Mouse (Mus musculus) heart, adult 9 months (tissue): ENCODE data around the gene Tmem19.
A peak's percentile ranks its signal among the peaks of the same experiment; 100 is the strongest.

Experiments
- DNase-seq, 2 experiments: peaks; one replicate each; pipeline ENCODE4 v3.0.0; 2022; ENCODE audit warnings: low spot score in 2 of 2

Tmem19 gene

DNA sequence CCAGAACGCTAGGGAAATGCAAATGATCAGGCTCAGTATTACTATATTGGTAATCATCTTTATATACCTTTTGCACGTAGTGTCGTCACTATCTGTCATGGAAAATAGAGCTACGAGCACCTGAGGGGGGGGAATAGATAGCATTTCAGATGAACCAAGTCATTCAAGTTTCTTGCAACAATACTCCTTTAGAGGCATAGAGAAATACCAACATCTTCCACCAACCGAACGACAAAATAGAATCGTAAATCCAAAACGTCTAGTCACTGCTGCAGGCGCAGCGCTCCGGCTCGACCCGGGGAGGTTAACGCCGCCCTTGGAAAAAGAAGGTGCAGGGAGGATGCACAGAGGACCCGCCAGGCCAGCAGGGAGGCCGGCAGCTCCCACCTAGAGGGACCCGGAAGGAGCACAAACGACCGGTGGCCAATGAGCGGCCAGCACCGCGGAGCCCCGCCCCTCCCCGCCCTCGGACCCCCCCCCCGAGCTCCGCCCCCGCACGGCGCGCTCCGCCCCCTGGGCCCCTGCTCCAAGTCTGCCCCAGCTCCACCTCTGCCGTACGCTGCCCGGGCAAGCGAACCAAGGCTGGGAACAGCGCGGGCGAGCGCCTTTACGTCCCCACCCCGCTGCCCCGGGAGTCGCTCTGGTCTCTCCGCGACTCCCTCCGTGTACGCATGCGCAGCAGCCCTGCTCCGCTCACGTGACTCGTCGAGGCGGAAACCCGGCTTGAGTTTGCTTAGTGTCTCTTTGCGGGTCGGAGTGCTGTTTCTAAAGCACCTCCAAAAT is at the start of gene Tmem19:
Tmem19 (minus strand) TSS at position 662 of the 783 bp plus-strand sequence.
- peak; percentile 96 to 98 for DNase-seq

DNA sequence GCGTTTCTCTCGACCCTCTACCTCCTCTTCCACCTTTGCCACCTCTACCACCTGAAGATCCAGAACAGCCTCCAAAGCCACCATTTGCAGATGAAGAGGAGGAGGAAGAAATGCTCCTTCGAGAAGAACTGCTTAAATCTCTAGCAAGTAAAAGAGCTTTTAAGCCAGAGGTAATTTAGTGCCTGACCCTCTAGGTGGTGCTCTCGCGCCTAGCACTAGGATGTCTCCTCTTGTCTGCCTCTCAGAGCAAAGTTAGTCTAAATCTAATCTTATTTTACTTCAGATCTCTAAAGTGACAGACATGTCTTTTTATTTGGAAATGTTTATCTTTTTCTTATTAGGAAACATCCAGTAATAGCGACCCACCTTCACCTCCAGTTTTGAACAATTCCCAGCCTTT is 44.1 kb upstream of the Tmem19 start:
- peak in 1 of 2 experiments; percentile 11 for DNase-seq

DNA sequence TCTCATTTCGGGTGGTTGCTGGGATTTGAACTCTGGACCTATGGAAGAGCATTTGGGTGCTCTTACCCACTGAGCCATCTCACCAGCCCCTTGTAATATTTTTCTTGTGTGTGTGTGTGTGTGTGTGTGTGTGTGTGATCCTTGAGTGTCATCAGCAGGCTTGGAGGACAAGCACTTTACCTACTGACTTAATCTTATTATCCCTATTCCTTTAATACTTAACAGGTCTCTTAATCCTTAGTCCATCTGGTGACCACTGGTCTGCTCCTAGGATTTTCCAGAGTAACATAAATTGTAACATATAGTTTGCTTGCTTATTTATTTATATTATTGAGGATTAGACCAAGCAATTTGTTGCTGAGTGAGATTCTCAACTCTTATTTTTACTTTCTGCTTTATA is 29.6 kb upstream of the Tmem19 start:
- no peak for DNase-seq

DNA sequence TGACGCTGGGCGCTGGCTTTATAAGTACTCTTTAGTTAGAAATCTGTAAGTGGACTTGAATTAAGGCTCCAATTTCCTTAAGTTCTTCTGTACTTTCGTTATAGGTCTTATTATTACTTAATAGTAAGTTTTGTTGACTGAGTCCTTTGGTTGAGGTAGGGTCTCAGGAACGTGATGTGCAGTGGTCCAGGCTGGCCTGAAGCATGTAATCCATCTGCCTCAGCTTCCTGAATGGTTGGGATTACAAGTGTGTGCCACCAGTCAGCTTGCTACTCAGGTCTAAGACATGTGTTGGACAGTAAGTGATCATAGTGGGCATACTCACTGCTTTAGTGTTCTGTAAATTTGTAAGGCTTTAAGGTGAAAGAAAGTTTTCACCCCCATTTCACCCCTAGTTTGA is 28.8 kb upstream of the Tmem19 start:
- no peak for DNase-seq

DNA sequence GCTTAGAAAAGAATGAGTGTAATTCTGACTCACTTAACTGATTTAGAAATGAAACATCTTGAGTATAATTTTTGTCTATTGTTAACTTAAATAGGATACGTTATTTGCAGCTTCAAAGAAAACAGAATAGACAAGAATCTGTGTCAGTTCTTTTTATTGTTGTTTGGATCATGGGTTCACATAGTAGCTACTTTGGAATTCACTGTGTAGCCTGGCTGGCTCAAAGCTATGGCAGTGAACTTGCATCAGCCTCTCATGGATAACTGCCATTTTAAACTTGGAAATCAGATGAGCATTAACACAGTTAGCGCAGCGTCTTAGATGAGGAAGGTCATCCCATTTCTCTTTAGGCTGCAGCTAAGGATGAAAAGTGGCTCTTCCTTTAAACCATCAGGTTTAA is 25.6 kb upstream of the Tmem19 start:
- DNase-seq: no peak

DNA sequence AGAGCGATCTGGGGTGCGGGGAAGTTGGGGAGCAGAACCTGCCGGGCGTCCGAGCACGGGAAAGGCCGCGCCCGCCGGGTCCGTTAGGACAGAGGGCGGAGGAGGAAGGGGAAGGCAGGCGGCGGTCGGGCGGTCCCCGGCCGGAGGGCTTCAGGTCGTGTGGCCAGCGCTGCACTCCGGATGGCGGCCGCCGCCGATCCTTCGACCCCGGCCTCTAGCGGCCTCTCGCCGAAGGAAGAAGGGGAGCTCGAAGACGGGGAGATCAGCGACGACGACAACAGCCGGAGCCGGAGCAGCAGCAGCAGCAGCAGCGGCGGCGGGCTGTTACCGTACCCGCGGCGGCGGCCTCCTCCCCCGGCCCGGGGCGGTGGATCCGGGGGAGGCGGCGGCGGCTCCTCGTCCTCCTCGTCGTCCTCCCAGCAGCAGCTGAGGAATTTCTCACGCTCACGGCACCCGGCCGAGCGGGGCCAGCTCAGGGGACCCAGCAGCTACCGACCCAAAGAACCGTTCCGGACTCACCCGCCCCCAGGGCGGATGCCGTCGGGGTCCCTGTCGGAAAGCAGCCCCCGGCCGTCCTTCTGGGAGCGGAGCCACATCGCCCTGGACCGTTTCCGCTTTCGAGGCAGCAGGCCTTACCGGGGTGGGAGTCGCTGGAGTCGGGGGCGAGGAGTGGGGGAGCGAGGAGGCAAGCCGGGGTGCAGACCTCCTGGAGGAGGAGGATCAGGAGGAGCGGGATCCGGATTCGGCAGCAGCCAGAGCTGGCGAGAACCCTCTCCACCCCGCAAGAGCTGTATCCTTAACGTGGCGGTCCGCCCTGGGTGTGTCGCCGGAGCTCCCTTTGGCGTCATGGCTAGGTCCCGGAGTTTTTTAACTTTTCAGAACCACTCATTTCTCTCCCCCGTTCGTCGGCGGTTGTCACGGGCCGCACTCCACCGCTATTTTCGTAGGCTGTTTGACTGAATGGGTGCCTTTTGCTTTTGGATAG is 23.0 kb upstream of the Tmem19 start:
- peak; percentile 53 to 67 for DNase-seq

DNA sequence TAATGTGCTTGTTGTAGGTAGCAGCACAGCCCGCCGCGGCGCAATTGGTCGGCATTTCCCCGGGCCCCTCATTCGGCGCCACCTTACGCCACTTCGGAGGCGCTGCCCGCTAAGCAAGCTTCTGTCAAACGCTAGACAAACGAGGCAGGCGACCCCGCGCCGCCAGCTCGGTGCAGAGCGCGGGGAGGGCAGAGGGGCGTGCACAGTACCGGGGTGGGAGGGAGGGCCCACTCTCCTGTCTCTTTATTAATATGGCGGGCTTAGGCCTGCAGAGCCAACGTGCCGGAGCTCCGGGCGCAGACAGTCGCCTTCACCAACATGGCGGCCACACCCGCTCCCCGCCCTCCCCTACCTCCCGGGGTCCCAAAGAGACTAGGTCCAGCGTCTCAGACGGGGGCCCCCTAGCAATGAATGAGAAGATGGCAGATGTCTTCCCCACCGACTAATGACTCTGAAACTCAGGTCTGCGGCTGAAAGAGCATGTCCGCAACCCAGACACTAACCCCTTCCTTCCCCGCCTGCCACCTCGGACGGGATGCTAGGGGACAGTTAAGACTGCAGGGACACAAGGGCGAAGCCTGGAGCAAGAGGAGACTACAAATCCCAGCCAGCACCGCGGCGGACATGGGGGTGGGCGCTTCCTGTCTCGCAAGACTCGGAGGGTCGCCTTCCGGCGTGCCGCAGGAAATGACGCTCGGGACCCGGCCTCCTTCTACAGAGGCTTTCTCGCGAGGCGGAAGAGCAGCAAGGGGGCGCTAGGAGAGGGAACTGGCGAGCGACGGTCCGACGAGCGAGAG is 22.1 kb upstream of the Tmem19 start, which contains the start of the genes Thap2 and Zfc3h1:
Thap2 (minus strand) TSS at position 223 of the 797 bp plus-strand sequence.
Zfc3h1 (plus strand) TSS at position 739 of the 797 bp plus-strand sequence.
- DNase-seq: peak; percentile 98

DNA sequence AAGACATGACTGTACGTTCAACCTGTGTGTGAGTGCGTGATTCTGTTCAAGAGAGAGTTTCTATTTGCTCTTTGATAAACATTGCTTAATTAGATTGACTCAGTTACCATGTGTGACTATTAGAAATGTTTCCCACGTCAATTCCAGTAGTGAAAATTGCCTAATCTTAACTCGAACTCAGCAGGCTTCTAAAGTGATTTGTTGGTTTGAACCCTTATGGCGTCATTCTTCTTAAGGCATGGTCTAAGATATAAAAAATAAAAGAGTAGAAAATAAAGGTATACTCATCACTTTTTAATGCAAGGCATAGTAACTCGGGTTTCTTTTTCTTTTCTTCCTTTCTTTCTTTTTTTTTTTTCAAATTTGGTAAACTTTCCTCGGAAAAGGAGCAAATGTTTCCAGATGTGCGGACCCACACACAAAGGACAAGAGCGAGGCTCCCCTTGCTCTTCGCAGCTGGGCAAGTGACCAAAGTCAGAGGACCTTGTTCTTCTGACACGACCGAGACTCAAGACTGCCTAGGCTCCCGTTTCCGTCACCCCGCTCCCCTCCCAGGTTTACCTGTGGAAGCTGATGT is 21.4 kb upstream of the Tmem19 start:
- no peak for DNase-seq

DNA sequence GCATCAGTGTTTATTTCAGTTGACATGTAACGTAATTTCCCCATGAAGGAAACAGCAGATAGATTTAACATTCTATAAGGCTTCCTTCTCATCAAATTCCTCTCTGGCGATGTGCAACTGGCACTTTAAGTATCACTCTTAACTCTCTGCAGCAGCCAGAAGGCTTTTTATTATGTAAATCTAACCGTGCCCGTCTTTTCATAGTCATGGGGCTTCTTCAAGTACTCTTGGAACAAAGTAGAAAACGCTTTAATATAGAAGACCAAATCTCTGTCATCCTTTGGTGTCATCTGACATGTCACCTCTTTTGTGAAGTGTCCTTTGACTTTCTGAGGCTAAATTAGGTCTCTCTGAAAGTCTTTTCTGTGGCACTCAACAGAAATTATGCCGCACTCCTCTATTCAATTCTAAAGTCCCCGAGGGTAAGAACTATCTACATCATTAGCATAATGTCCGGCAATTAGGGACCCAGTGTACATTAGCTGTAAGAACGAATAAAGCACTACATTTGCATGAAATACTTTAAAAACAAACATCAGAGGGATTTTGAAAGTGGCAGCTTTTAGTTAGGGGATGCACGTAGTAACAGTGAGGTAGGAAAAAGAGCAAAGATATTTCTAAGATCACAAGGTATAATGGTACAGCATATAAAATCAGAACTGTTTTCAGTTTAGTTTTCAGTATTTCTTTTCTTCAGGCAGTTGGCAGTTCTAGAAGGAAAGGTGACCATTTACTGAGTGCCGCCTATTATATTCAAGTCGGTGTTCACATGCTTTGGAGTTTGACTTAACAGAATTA is 20.7 kb upstream of the Tmem19 start:
- DNase-seq: no peak

DNA sequence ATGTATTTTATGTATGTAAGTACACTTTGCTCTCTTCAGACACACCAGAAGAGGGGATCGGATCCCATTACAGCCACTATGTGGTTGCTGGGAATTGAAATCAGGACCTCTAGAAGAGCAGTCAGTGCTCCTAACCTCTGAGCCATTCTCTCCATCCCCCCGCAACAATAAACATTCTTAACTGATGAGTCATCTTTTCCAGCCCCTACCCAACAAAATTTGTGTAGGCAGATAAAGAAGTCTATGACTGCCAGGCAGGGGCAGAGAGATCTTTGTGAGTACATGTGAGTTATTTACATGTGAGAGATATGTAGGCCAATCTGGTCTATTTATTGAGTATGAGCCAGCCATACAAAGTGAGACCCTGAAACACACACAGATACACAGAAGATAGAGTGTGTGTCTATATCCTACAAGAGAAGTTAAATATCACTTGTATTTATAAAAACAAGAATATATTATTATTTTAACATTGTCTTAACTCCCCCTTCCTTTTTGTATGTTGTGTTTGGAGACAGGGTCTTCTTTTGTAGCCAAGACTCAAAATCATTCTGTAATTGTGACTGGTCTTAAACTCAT is 19.3 kb upstream of the Tmem19 start:
- no peak for DNase-seq

DNA sequence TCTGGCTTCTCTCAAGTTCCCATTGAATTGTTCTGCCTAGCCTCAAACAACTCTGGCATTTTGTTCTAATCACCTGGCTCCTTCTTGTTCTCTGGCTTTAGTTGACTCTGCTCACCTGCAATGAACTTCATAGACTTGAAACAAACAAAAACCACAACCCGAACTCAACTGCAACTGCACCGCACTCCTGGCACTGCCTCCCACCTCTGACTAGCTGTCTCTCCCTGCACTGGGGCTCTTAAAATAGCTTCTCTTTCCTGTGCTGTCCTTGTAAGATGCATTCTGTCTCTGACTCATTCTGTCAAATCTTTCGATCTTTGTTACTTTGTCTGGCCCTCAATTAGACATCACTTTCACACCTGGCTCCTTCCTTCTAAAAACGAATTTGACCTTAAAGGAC is 850 bp upstream of the Tmem19 start:
- no peak for DNase-seq

DNA sequence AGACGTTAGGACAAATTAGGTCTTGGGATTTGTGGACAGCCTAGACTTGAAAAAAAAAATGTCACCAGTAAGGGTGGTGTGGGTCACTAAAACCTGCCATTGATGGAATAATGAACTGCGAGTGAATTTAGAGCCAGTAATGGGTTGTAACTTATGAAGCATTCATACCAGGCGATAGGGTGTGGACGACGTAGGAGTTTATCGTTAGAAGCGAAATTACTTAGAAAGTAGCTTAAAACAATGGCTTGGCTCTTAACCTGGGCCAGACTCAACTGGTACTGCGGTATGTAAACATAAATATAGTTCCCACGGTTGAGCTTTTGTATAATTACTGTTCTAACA is 293 bp upstream of the Tmem19 start:
- no peak for DNase-seq

DNA sequence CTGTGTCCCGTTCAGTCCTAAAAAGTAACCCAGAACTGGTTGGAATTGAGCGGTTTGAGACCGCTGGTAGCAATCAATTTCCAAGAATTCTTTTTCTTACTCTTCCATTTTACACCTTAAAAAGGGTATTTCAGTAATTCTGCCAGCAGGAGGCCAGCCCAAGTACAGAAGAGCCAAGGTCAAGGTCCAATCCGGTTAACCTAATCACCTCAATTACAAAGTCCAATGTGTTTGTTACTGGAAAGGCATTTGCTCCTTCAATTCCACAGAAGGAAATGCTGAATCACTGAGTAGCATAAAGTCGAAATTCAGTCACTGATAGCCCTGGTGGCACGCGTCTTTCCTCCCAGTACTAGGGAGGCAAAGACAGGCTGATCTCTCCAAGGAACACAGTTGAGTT is 3.2 kb downstream of the Tmem19 start:
- DNase-seq: no peak

DNA sequence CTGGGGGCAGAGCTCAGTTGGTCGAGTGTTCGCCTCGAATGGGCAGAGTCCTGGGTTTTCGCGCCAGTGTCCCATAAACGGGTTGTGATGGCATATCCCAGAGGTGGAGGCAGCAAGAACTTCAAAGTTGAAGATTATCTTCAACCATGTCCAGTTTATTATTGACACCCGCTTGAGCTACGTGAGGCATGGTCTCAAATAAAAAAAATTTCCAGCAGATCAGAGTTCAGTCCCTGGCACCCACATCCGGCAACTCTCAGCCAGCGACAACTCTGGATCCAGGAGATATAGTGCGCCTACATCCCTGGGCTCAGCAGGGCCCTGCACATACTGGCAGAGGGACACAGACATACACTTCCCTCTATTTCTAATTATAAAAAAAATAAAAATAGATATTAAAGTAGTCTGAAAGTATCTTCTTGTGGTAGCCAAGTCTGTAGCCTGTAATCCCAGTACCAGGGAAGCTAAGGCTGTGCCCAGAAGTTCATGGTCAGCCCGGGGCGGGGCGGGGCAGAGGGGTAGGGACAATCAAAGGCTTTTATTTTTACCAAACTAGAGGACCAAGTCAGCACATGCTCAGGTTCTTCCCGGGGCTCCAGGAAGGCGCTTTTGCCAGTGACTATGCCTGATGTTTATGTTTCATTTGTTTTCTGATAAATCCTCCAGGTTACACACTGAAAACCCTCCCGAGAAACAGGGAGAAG is 3.9 kb downstream of the Tmem19 start:
- no peak for DNase-seq

DNA sequence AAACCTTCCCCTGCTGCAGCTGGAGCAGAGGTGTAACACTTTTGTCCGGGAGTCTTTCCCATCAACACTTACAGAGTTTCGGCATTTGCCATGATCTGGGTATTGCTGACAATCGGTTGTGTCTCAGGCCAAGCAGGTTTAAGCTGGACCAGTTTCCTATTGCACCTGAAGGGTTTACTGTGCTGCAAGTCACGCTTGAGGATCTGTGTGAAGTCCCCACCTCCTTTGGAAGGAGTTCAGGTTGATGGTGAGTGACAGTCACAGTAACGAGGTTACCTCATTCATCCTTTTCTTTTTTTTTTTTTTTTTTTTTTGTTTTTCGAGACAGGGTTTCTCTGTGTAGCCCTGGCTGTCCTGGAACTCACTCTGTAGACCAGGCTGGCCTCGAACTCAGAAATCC is 6.2 kb downstream of the Tmem19 start:
- DNase-seq: no peak

DNA sequence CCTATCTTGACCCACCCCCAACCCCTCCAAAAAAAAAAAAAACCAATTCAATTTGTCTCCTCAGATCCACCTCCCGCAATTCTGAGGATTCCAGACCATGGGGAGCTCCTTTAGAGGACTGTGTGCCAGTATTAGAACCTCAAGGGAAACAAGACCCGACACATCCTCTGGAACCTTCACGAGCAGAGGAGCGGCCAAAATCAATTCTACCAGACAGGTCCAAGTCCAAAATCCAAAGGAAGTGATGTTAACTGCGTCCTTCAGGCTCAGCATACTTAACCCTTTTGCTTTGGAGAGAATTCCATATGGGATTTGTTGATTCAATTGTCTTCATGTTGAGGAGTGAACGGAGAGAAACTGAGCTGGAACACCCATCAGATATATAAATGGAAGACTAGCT is 7.3 kb downstream of the Tmem19 start:
- DNase-seq: no peak

DNA sequence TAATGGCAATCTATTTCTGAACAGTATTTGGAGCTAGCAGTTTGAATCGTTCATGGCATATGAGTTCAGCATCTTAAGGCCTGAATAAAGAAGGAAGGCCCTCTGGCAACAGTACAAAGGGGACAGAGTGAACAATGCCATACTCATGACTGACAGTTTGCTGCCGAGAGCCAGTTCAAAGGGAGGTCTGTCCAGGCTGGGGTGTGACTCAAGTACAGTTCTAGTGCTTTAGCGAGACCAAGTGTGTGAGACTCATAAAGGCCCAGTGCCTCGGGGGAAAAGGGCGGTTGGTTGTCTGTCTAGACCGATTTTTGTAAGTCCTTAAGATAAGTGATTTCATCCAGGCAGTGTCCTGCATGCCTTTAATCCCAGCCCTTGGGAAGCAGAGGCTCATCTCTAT is 7.7 kb downstream of the Tmem19 start:
- DNase-seq: no peak

DNA sequence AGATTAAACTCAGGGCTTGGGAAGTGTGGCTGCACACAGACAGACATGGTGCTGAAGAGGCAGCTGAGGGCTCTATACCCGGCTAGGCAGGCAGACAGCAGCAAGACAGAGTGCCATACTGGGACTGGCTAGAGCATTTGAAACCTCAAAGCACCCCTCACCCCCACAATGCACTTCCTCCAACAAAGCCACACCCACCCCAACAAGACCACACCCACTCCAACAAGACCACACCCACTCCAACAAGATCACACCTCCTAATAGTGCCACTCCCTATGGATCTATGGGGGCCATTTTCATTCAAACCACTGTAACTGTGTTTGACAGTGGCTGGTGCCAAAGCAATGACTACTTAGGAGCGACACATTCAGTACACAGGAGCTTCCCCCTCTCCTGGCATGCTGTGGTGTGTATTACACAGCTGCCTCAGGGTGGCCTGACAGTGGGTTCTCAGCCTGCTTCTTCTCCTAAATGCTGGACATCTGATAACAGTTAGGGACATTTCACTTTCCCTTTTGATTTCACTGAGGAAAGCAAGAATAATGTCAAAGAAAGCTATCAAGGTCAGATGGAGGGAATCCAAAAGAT is 11.4 kb downstream of the Tmem19 start:
- no peak for DNase-seq

DNA sequence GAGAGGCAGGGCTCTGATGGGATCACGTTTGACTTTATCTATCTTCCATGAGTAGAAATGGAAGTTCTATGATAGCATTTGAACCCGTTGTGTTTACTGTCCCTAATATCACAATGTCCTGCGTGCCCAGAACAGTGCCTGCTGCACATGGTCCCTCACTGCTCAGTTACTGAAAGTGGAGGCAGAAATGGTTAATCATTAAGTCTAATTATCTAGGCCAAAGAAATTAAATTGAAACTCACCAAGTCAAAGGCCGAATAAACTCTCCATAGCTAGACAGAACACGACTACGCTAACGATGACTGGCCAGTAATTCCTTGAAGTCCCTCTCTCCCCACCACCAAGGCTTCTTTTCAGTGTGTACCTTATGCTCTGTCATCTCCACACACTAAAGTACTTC is 12.8 kb downstream of the Tmem19 start:
- DNase-seq: no peak
